Mouse (Mus musculus) lung, embryonic 16.5 days (tissue): Measurements from ENCODE around the gene Ssu72. TPM values are rescaled to one million over a fixed set of nuclear protein-coding genes. Genes with fewer than 3 reads are reported as not detected.
"Not testable (repeated sequence)": the region's sequence is repeated elsewhere in the genome, so short reads cannot be mapped to it uniquely, and the experiment has no call there.

Experiments used
- ATAC-seq: fragments of 200-750 bp; cut with Nextera tagmentation; 2 replicates; pipeline ENCODE4 v1.8.0; 2017; ENCODE audit warnings: low read depth, mild to moderate bottlenecking, moderate library complexity
- H3K27ac ChIP-seq: fragments of 300-500 bp; sonication (generic); 2 replicates; pipeline ENCODE4 v1.5.1; 2014; ENCODE audit warnings: mild to moderate bottlenecking, control low read depth, low read length
- H3K27me3 ChIP-seq: fragments of 300-500 bp; sonication (generic); 2 replicates; pipeline ENCODE4 v1.6.1; 2014; ENCODE audit warnings: low read depth, low read length, mixed read lengths; ENCODE audit not compliant: control insufficient read depth, insufficient read depth
- H3K36me3 ChIP-seq: fragments of 300-500 bp; sonication (generic); 2 replicates; pipeline ENCODE4 v1.6.1; 2014; ENCODE audit warnings: low read length; ENCODE audit not compliant: control insufficient read depth, insufficient read depth
- H3K4me1 ChIP-seq: fragments of 300-500 bp; sonication (generic); replicated peaks from 2 replicates; pipeline ENCODE4 v1.6.1; 2014; ENCODE audit warnings: low read length, mixed read lengths; ENCODE audit not compliant: control insufficient read depth, insufficient read depth
- H3K4me2 ChIP-seq: fragments of 300-500 bp; sonication (generic); 2 replicates; pipeline ENCODE4 v1.6.1; 2014; ENCODE audit warnings: low read depth, low read length, control low read depth
- H3K4me3 ChIP-seq: fragments of 300-500 bp; sonication (generic); 2 replicates; pipeline ENCODE4 v1.5.1; 2014; ENCODE audit warnings: mild to moderate bottlenecking, low read length, control low read depth
- H3K9ac ChIP-seq: fragments of 300-500 bp; sonication (generic); 2 replicates; pipeline ENCODE4 v1.6.1; 2014; ENCODE audit warnings: low read length, control low read depth
- H3K9me3 ChIP-seq: fragments of 300-500 bp; sonication (generic); 2 replicates; pipeline ENCODE4 v1.6.1; 2016; ENCODE audit warnings: low read length; ENCODE audit not compliant: control insufficient read depth
- WGBS: fragments of 180-500 bp; shearing (Covaris S2); extraction: QIAGEN DNeasy Blood & Tissue Kit; methylation state at CpG from one replicate; pipeline ENCODE4 v1.1.7; 2014; 5-methylcytosine and 5-hydroxymethylcytosine counted together
- polyA plus RNA-seq: library from polyadenylated mRNA; unstranded; fragments of >200 nt; fragmentation: Nextera tagmentation; extraction: Ambion mirVana; gene quantifications from 2 replicates; pipeline ENCODE4 v1.2.1, GENCODE M21; 2015

Gene Ssu72
- polyA plus RNA-seq, 1 experiment from 2014 or later, result 148 TPM

DNA sequence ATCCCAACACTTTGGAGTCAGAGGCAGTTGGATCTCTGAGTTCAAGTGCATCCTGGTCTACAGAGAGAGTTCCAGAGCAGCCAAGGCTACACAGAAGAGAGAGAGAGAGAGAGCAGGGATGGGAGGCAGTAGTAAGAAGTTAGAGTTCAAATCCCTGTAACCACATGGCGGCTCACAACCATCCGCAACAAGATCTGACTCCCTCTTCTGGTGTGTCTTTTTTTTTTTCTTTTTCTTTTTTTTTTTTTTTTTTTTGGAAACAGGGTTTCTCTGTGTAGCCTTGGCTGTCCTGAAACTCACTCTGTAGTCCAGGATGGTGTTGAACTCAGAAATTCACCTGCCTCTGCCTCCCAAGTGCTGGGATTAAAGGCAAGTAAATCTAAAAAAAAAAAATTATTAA, 32.5 kb upstream of the Ssu72 start:
- no peak overlapping the region for H3K4me3 ChIP-seq
- H3K9me3 ChIP-seq, result no peaks in the 10 kb centered on the region
- H3K4me1 ChIP-seq, result peaks cover 9% of the 10 kb centered on the region
- no peak overlapping the region for H3K4me2 ChIP-seq
- H3K27me3 ChIP-seq, result no peaks in the 10 kb centered on the region
- no peak overlapping the region for H3K27ac ChIP-seq
- WGBS, result 52% methylated on average over 2 of the region's 2 CpGs
- no peak overlapping the region for H3K9ac ChIP-seq
- no peaks in the 10 kb centered on the region for H3K36me3 ChIP-seq
- ATAC-seq, result no peak

DNA sequence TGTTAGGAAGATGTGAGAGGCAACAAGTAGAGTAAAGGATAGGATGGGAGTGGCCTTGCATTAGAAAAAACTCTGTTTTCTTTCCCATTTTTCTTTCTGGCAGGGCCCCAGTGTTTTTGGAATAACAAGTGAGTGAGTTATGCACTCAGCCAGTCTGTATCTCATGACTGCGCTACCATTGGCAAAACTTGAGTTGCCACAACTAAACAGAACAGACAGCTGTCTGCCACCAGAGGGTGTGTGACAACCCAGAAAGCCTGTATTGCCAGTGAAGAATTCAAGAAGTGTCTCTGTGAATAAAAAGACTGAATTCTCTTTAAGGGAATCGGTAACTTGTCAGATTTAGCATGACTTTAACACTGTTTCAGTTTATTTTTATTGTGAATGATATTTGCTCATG, 28.6 kb upstream of the Ssu72 start:
- WGBS, result 73% methylated on average over 2 of the region's 2 CpGs
- H3K9ac ChIP-seq, result no peak overlapping the region

DNA sequence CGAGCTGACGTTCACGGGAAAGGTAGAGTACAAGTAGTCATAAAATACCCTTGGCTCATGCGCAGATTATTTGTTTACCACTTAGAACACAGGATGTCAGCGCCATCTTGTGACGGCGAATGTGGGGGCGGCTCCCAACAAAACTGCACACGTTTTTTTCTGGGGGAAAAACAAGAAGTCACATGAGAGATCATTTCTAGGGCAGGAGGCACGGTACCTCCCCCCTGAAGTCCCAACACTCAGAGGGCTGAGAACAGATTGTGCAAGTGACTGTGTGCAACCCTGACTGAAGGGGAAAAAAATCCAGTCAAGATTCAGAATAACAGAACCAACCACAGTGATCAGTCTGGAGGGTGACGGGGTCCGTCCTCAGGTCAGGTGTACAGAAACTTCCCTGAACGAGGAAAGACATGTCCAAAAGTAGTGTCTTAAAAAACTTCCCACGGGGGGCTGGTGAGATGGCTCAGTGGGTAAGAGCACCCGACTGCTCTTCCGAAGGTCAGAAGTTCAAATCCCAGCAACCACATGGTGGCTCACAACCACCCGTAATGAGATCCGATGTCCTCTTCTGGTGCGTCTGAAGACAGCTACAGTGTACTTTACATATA, 20.8 kb upstream of the Ssu72 start:
- H3K27me3 ChIP-seq, H3K36me3 ChIP-seq, H3K9me3 ChIP-seq, H3K27ac ChIP-seq, H3K9ac ChIP-seq, H3K4me2 ChIP-seq, H3K4me3 ChIP-seq, ATAC-seq, H3K4me1 ChIP-seq: not testable (repeated sequence)
- WGBS, result 86% methylated on average over 15 of the region's 19 CpGs

More for the DNA sequence above, 28.6 kb upstream of the Ssu72 start:
- no peaks in the 10 kb centered on the region for H3K27me3 ChIP-seq
- no peak overlapping the region for H3K4me3 ChIP-seq
- H3K27ac ChIP-seq, result no peak overlapping the region
- H3K36me3 ChIP-seq, result no peaks in the 10 kb centered on the region
- ATAC-seq, result no peak
- no peaks in the 10 kb centered on the region for H3K9me3 ChIP-seq
- no peak overlapping the region for H3K4me2 ChIP-seq
- no peaks in the 10 kb centered on the region for H3K4me1 ChIP-seq

DNA sequence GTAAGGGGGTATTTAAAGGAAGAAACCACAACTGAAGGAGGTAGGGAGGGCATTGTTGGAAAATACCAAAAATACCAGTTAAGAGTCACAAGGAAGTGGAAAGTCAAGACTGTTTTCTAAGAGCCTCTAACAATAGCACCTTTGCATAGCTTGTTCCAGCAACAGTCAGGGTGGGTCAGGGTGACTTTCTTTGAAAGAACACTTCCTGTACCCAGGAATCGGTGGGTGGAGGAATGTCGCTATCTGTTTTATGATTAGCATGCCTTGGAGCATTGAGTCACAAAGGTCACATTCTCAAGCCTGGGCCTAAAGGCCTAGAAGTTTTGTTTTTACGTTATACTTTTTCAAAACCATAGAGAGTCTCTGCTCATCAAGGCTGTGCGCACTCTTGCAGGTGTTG, 16.8 kb upstream of the Ssu72 start:
- H3K27me3 ChIP-seq, H3K27ac ChIP-seq, H3K4me2 ChIP-seq, H3K9me3 ChIP-seq, H3K4me3 ChIP-seq, H3K36me3 ChIP-seq, ATAC-seq, H3K4me1 ChIP-seq, H3K9ac ChIP-seq: not testable (repeated sequence)
- 69% methylated on average over 4 of the region's 4 CpGs for WGBS

DNA sequence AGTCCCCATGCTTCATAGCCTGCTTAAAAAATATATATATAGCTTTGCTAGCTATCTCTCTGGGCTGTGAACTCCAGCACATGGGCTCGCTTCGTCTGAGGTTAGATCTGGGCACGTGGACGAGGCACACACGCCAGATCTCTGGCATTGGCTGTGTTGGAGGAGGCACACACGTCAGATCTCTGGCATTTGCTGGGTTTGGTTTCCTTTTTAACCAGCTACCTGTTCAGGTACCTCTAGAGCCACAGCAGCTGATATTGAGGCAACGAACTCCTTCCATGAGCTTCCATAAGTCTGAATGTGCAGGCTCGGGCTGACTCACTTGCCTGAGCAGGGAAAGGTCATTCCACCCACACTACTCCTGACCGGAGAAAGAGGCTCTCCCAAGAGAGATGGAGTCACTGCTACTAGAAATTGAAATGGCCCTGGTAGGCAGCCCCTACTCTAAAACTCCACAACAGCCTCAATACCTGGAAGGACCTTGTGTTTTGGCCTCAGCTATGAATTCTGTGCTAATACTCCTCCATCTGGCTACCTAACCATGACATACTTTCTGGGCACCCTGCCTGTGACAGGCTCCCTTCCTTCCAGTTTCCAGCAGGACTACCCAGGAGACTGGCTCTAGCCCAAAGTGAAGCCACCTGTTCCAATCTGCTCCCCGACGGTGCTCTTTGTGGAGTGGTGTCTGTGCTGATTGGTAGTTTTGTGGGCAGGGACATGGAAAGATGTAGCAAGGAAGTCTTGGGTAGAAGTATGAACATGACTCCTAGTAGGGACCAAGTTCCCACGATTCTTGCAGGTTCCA, 13.8 kb upstream of the Ssu72 start:
- no peak overlapping the region for H3K9ac ChIP-seq
- WGBS, result 76% methylated on average over 12 of the region's 12 CpGs
- no peak overlapping the region for H3K4me3 ChIP-seq
- no peak overlapping the region for H3K27ac ChIP-seq
- H3K4me1 ChIP-seq, result peaks cover 4% of the 10 kb centered on the region; the same call in 1 of the 2 replicates
- no peak for ATAC-seq
- H3K4me2 ChIP-seq, result no peak overlapping the region
- H3K27me3 ChIP-seq, result peaks cover 7% of the 10 kb centered on the region; the same call in 1 of the 2 replicates
- no peaks in the 10 kb centered on the region for H3K9me3 ChIP-seq
- H3K36me3 ChIP-seq, result no peaks in the 10 kb centered on the region

DNA sequence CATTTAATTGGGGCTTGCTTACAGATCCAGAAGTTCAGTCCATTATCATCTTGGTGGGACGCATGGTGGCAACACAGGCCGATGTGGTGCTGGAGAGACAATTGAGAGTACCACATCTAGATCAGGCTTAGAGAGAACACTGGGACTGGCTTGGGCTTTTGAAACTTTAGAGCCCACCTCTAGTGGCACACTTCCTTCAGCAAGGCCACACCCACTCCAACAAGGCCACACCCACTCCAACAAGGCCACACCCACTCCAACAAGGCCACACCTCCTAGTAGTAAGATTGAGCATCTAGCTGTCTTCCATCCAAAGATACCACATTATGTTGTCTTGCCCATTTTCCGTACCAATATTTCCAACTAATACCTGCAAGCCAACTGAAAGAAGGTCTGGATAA, 12.2 kb upstream of the Ssu72 start:
- Histone ChIP-seq H3K27ac (no peak overlapping the region), H3K36me3 (no peaks in the 10 kb centered on the region), H3K4me2 (no peak overlapping the region), H3K4me3 (no peak overlapping the region), H3K9me3 (no peaks in the 10 kb centered on the region), H3K9ac (no peak overlapping the region), H3K4me1 (peaks cover 4% of the 10 kb centered on the region; the same call in 1 of the 2 replicates), H3K27me3 (peaks cover 7% of the 10 kb centered on the region; the same call in 1 of the 2 replicates)
- no peak for ATAC-seq
- 94% methylated on average over 3 of the region's 3 CpGs for WGBS

DNA sequence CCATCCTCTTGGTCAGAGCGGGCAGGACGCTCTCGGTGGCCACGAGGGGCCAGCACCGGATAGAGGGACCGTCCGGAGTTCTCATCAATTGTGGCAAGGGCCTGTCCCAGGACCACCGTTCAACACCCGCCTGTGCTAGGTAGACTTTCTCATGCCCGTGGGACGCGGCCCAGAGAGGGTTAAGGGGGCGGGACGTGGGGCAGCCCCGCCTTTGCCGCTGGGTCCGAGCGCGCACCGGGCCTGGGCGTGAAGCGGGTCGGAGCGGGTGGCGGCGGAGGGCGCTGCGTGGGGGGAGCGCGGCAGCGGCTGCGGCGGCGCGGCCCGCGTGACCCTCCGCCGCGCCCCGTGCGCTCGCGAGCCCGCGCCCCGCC, 10.5 kb upstream of the Ssu72 start, which contains the start of gene Fndc10:
Gene Fndc10 (plus strand): TSS at position 232 of the 371 bp plus-strand sequence.
- Histone ChIP-seq H3K27me3 (peaks cover 7% of the 10 kb centered on the region; the same call in 1 of the 2 replicates), H3K4me3 (peak within 1 kb of the TSS; percentile 74), H3K9me3 (no peaks in the 10 kb centered on the region), H3K4me1 (peaks cover 4% of the 10 kb centered on the region; the same call in 1 of the 2 replicates), H3K4me2 (peak within 1 kb of the TSS; percentile 89), H3K27ac (no peak within 1 kb of the TSS), H3K9ac (peak within 1 kb of the TSS; percentile 73), H3K36me3 (no peaks in the 10 kb centered on the region)
- WGBS, result under 1% methylated on average over 46 of the region's 47 CpGs
- peak; percentile 86 for ATAC-seq

DNA sequence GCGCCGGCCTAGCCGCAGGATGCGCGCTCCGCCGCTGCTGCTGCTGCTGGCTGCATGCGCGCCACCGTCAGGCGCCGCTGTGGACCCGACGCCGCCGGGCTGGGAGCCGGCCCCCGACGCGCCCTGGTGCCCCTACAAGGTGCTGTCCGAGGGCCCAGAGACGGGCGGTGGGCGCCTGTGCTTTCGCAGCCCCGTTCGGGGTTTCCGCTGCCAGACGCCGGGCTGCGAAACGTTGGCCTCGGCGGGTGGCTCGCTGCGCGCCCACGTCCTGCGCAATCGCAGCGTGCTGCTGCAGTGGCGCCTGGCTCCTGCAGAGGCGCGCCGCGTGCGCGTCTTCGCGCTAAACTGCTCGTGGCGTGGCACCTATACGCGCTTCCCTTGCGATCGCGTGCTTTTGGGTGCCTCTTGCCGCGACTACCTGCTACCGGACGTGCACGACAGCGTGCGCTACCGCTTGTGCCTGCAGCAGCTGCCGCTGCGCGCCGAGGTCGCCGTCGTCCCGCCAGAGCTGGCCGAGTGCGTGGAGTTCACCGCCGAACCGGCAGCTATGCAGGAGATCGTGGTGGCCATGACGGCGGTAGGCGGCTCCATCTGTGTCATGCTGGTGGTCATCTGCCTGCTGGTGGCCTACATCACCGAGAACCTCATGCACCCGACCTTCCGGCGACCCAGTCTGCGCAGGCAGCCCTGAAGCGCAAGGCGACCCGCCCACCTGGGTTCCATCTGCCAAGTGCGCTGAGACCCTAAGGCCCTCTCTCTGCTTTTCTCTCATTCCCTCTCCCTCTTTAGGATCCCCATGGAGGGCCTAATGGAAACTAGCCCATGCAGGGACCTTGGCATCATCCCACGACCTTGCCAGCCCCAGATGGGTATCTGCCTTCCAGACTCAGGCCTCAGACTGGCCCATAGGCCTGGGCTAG, 9.9 kb upstream of the Ssu72 start:
- Histone ChIP-seq H3K4me1 (peaks cover 4% of the 10 kb centered on the region; the same call in 1 of the 2 replicates), H3K27me3 (peaks cover 7% of the 10 kb centered on the region; the same call in 1 of the 2 replicates), H3K36me3 (no peaks in the 10 kb centered on the region), H3K27ac (no peak overlapping the region), H3K4me3 (peak overlapping the region; percentile 74), H3K9me3 (no peaks in the 10 kb centered on the region), H3K4me2 (peak overlapping the region; percentile 89), H3K9ac (peak overlapping the region; percentile 73)
- WGBS, result under 1% methylated on average over 88 of the region's 92 CpGs
- peak; percentile 77 for ATAC-seq
